Mouse (Mus musculus): ENCODE measurements around the gene 2010111I01Rik.

GRCm38 (mm10) chr13:62949560-62950188 is 15.0 kb upstream of the 2010111I01Rik start:
- TF ChIP-seq CTCF (IDR thresholded peaks at IDR 0.05; ENCODE audit: low read depth) = no peak
- no peak for TF ChIP-seq EP300 (IDR thresholded peaks at IDR 0.05; ENCODE audit: low read depth)

Measured in heart, postnatal 0 days (tissue).